Mouse (Mus musculus): ENCODE results near the gene Ube2cbp.

Gene Ube2cbp

DNA sequence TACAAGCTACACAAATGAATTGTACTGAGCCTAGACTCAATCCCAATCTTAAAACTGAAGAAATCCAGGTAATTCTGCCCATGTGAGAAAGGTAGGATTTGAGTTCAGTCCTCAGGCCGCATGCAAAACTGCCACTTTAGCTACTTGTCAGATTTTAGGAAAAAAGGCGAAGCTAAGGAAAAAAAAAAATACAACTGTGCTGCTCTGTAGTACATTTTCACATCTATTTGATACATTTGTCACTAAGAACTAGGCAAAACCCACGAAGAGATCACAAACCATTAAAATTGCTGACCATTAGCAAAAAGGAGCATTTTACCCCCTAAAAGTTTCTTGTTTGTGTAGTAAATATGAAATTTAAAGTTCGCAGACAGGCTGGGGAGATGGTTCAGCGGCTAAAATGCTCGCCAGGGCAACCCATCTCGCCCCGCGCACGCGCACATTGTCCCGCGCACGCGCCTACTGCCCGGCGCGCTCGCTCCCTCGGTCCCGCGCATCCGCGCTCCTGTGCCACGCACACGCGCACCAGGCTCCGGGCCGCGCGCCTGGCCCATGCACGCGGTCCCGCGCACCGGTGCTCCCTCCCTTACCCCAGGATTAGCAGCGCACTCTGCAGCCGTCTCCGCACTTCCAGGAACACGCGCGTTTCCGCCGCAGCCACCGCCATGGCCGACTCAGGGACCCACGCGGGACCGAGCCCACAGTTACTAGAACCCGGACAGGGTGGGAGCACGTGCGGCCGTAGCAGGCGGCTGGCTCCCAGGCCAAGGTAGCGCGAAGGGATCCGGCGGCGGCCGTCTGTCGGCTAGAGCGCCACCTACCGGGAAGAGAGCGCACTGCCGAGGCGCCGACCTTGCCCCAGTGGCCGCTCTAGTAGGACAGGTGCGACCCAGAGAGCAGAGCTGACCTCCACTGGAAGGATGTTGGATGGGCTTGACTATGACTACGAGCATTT lies at the start of gene Ube2cbp:
Gene Ube2cbp (minus strand): TSS at position 800 of the 955 bp plus-strand sequence.
- peak within 1 kb of the TSS; percentile 86 for H3K4me3 ChIP-seq (replicated peaks; ENCODE audit: low read length)
- H3K4me1 ChIP-seq (replicated peaks; ENCODE audit: low read depth, low read length), result peaks cover 18% of the 10 kb centered on the region
- H3K36me3 ChIP-seq (ENCODE audit: insufficient read depth, low read length), result no peaks in the 10 kb centered on the region
- H3K9me3 ChIP-seq (ENCODE audit: low read length), result no peaks in the 10 kb centered on the region
- TF ChIP-seq NANOG (IDR thresholded peaks at IDR 0.05; ENCODE audit: borderline replicate concordance, low read length), result no peak
- peak; percentile 57 for TF ChIP-seq CTCF (conservative IDR thresholded peaks at IDR 0.05; ENCODE audit: low read length)
- no peak for TF ChIP-seq POU5F1 (IDR thresholded peaks at IDR 0.05; ENCODE audit: borderline replicate concordance, low read length)
- H3K27me3 ChIP-seq (ENCODE audit: insufficient read depth, low read length), result peaks cover 9% of the 10 kb centered on the region

DNA sequence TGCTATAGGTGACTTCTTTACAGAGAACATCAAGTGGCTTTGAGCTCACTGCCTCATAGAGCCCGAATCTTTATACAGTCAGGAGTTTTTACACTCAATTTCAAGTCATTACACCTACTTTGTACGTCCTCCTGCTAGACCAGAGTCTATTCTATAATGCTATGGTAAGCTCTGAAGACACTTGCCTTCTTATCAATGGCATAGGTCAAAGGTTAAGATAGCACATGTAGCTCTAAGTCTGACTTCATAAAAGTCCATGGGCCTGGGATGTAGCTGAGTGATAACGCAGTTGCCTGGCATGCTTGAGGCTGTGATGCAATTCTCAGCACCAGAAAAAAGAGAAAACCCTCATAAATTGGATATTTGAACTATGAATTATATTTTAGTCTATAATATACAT lies 49.6 kb upstream of the Ube2cbp start:
- no peaks in the 10 kb centered on the region for H3K27me3 ChIP-seq (ENCODE audit: insufficient read depth, low read length)
- H3K4me3 ChIP-seq (replicated peaks; ENCODE audit: low read length), result no peak overlapping the region
- no peak for TF ChIP-seq NANOG (IDR thresholded peaks at IDR 0.05; ENCODE audit: borderline replicate concordance, low read length)
- no peak for TF ChIP-seq POU5F1 (IDR thresholded peaks at IDR 0.05; ENCODE audit: borderline replicate concordance, low read length)
- no peak for TF ChIP-seq CTCF (conservative IDR thresholded peaks at IDR 0.05; ENCODE audit: low read length)
- H3K9me3 ChIP-seq (ENCODE audit: low read length), result no peaks in the 10 kb centered on the region
- H3K4me1 ChIP-seq (replicated peaks; ENCODE audit: low read depth, low read length), result no peaks in the 10 kb centered on the region
- H3K36me3 ChIP-seq (ENCODE audit: insufficient read depth, low read length), result peaks cover 19% of the 10 kb centered on the region

DNA sequence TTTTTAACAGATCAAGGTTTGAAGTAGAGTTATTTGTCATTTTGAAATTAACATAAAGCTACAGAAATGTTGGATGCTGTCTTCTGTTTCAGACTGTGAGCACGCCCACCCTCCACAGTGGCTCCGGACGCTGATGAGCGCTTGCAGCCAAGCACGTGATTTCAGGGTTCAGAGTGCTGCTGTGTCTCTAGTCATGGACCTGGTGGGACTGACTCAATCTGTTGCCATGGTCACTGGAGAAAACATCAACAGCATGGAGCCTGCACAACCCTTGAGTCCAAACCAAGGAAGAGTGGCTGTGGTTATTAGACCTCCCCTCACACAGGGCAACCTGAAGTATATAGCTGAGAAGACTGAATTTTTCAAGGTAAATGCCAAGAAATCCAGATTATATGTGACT lies 49.0 kb upstream of the Ube2cbp start:
- H3K9me3 ChIP-seq (ENCODE audit: low read length), result no peaks in the 10 kb centered on the region
- no peak for TF ChIP-seq POU5F1 (IDR thresholded peaks at IDR 0.05; ENCODE audit: borderline replicate concordance, low read length)
- TF ChIP-seq NANOG (IDR thresholded peaks at IDR 0.05; ENCODE audit: borderline replicate concordance, low read length), result no peak
- TF ChIP-seq CTCF (conservative IDR thresholded peaks at IDR 0.05; ENCODE audit: low read length), result no peak
- no peak overlapping the region for H3K4me3 ChIP-seq (replicated peaks; ENCODE audit: low read length)
- no peaks in the 10 kb centered on the region for H3K4me1 ChIP-seq (replicated peaks; ENCODE audit: low read depth, low read length)
- H3K27me3 ChIP-seq (ENCODE audit: insufficient read depth, low read length), result no peaks in the 10 kb centered on the region
- peaks cover 19% of the 10 kb centered on the region for H3K36me3 ChIP-seq (ENCODE audit: insufficient read depth, low read length)

DNA sequence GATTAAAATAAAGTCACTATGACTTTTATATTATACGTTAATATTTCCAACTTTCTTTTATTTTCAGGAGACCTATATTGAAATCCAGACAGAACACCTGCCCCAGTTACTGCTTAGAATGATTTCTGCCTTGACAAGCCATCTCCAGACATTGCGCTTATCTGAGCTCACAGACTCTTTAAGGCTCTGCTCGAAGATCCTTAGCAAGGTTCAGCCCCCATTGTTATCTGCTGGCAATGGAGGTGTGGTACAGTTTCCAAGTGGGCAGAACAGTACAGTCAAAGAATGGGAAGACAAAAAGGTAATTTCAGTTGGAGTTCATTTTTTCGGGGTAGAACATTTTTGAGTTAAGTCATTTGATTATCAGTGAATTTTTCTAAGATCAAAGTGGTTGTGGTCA lies 42.7 kb upstream of the Ube2cbp start:
- Histone ChIP-seq H3K9me3 (ENCODE audit: low read length) (no peaks in the 10 kb centered on the region), H3K36me3 (ENCODE audit: insufficient read depth, low read length) (peaks cover under 1% of the 10 kb centered on the region), H3K4me1 (replicated peaks; ENCODE audit: low read depth, low read length) (no peaks in the 10 kb centered on the region), H3K4me3 (replicated peaks; ENCODE audit: low read length) (no peak overlapping the region), H3K27me3 (ENCODE audit: insufficient read depth, low read length) (no peaks in the 10 kb centered on the region)
- TF ChIP-seq POU5F1 (IDR thresholded peaks at IDR 0.05; ENCODE audit: borderline replicate concordance, low read length) (no peak), NANOG (IDR thresholded peaks at IDR 0.05; ENCODE audit: borderline replicate concordance, low read length) (no peak), CTCF (conservative IDR thresholded peaks at IDR 0.05; ENCODE audit: low read length) (no peak)

DNA sequence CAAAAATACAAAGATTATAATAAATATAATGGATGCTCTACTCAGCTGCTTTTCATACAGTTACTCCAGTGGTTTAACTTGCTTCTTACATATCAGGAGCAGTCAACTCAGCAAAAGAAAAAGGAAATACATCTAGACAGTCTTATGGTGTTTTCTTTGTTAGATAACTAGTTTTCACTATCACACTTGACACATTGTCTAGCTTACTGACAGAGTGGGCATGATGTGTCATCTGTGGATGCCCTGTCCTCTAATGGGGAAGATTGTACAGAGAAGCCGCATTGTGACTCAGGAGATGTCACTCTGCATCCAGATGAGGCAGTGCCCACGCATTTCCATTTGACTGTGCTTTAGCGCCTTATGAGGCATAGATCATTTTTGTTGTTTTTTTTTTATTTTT lies 34.3 kb upstream of the Ube2cbp start:
- no peaks in the 10 kb centered on the region for H3K9me3 ChIP-seq (ENCODE audit: low read length)
- no peak overlapping the region for H3K4me3 ChIP-seq (replicated peaks; ENCODE audit: low read length)
- H3K27me3 ChIP-seq (ENCODE audit: insufficient read depth, low read length), result no peaks in the 10 kb centered on the region
- TF ChIP-seq NANOG (IDR thresholded peaks at IDR 0.05; ENCODE audit: borderline replicate concordance, low read length) (no peak), CTCF (conservative IDR thresholded peaks at IDR 0.05; ENCODE audit: low read length) (no peak), POU5F1 (IDR thresholded peaks at IDR 0.05; ENCODE audit: borderline replicate concordance, low read length) (no peak)
- 0 out of 2 replicates have a peak, but pooled peaks cover 2% of the 10 kb centered on the region for H3K36me3 ChIP-seq (ENCODE audit: insufficient read depth, low read length)
- no peaks in the 10 kb centered on the region for H3K4me1 ChIP-seq (replicated peaks; ENCODE audit: low read depth, low read length)

DNA sequence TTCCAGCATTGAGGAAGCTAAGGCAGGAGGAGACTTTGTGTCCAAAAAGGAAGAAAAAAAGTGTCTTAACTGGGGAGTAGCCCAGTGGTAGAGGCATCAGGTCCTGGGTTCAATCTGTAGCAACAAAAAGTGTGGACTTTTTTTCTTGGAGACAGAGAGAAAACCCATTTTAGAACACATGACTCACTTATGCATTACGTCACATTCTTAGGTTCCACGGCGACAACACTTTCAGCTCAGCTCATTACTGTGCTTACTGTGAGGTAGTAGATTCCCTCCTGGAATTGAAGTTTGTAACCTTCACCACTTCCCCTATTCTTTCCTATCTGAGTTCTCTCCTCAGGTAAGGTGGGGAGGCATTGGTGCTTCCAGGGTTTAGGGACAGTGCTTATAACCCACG lies 31.5 kb upstream of the Ube2cbp start:
- Histone ChIP-seq H3K4me3 (replicated peaks; ENCODE audit: low read length) (no peak overlapping the region), H3K9me3 (ENCODE audit: low read length) (no peaks in the 10 kb centered on the region), H3K36me3 (ENCODE audit: insufficient read depth, low read length) (0 out of 2 replicates have a peak, but pooled peaks cover 2% of the 10 kb centered on the region), H3K4me1 (replicated peaks; ENCODE audit: low read depth, low read length) (peaks cover 13% of the 10 kb centered on the region), H3K27me3 (ENCODE audit: insufficient read depth, low read length) (no peaks in the 10 kb centered on the region)
- TF ChIP-seq NANOG (IDR thresholded peaks at IDR 0.05; ENCODE audit: borderline replicate concordance, low read length) (no peak), POU5F1 (IDR thresholded peaks at IDR 0.05; ENCODE audit: borderline replicate concordance, low read length) (no peak), CTCF (conservative IDR thresholded peaks at IDR 0.05; ENCODE audit: low read length) (no peak)

DNA sequence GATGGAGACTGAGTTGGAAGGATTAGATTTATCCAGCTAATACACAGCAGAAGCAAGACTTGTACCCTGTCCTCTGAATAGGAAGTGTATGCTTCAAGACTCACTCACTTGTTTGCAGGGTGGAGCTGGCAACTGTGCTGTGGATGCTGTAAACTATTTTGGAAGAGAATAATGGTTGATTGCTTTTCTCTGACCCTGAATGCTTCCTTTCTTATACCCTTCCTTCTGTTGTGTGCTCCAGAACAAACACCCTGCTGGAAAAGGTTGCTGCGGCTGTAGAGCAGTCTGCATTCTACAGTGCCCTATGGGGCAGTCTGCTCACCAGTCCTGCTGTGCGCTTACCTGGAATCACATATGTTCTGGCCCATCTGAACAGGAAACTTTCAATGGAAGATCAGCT lies 27.0 kb upstream of the Ube2cbp start:
- Histone ChIP-seq H3K36me3 (ENCODE audit: insufficient read depth, low read length) (no peaks in the 10 kb centered on the region), H3K4me1 (replicated peaks; ENCODE audit: low read depth, low read length) (peaks cover 13% of the 10 kb centered on the region), H3K9me3 (ENCODE audit: low read length) (no peaks in the 10 kb centered on the region), H3K4me3 (replicated peaks; ENCODE audit: low read length) (no peak overlapping the region), H3K27me3 (ENCODE audit: insufficient read depth, low read length) (no peaks in the 10 kb centered on the region)
- TF ChIP-seq NANOG (IDR thresholded peaks at IDR 0.05; ENCODE audit: borderline replicate concordance, low read length) (peak; percentile 79; the same call in 1 of the 2 replicates), CTCF (conservative IDR thresholded peaks at IDR 0.05; ENCODE audit: low read length) (no peak)

DNA sequence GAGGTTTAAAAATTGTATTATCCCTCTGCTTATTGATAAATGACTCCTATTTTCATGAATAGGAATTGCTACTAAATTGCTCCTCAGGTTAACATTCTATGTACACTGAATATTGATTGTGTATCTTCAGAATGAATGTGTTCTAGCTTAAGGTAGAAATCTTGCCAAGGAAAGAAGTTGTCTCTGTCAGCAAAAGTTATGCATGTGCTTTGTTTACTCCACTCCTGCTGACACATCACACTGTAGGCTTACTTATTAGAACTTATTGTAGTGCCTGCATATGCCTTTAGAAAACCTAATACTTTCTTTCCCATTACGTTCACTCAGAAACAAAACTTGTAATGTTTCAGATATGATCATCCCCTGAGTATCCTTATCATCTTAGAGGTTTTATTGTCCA lies 17.5 kb upstream of the Ube2cbp start:
- Histone ChIP-seq H3K9me3 (ENCODE audit: low read length) (no peaks in the 10 kb centered on the region), H3K4me3 (replicated peaks; ENCODE audit: low read length) (no peak overlapping the region), H3K36me3 (ENCODE audit: insufficient read depth, low read length) (no peaks in the 10 kb centered on the region), H3K27me3 (ENCODE audit: insufficient read depth, low read length) (no peaks in the 10 kb centered on the region), H3K4me1 (replicated peaks; ENCODE audit: low read depth, low read length) (no peaks in the 10 kb centered on the region)
- TF ChIP-seq NANOG (IDR thresholded peaks at IDR 0.05; ENCODE audit: borderline replicate concordance, low read length) (no peak), CTCF (conservative IDR thresholded peaks at IDR 0.05; ENCODE audit: low read length) (no peak), POU5F1 (IDR thresholded peaks at IDR 0.05; ENCODE audit: borderline replicate concordance, low read length) (no peak)

Data from E14TG2a.4 (cell line).